Mouse (Mus musculus) small intestine, adult 2 months (tissue): ENCODE measurements around the gene Olfr214.

Experiments used
- CTCF ChIP-seq: fragments of 200-500 bp; IDR thresholded peaks from 2 replicates; pipeline ENCODE4 v1.5.1; 2012; ENCODE audit warnings: low read depth, mild to moderate bottlenecking, control low read depth, inconsistent platforms, low read length, moderate library complexity, mixed read lengths; ENCODE audit not compliant: insufficient replicate concordance, insufficient read length; ENCODE audit errors: extremely low read depth
- POLR2A ChIP-seq: fragments of 200-500 bp; IDR thresholded peaks from 2 replicates; pipeline ENCODE4 v1.6.1; 2012; ENCODE audit warnings: low read depth, mild to moderate bottlenecking, control low read depth, inconsistent platforms, low read length, moderate library complexity

DNA sequence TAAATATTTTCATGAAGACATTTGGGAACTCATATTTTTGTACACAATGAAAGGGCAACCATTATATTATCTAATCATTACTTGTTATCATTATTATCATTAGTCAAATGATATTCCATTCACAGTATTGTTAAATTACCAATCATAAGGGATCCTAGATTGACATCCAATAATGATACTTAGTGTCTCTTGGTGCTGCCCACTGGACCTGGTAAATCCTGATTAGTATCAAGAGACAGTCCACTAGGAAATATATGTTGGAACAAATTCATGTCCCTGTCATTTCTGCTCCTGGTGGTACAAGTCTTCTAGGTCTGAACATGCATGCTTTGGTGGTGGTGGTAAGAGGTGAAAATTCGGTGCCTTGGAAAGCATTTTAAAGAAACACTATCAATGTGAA lies 15.9 kb upstream of the Olfr214 start, which contains the start of gene Olfr213:
- TF ChIP-seq CTCF (no peak), POLR2A (no peak)
